Mouse (Mus musculus) megakaryocyte, embryonic 14.5 days (primary cell): ENCODE measurements around the gene Dynlrb1.

ENCODE experiments used
- FLI1 ChIP-seq: IDR thresholded peaks from 2 replicates; pipeline ENCODE4 v1.6.1; 2012; ENCODE audit warnings: low read length, inconsistent platforms, mixed read lengths
- GATA1 ChIP-seq: IDR thresholded peaks from 3 replicates; pipeline ENCODE4 v1.6.1; 2012; ENCODE audit warnings: mixed read lengths, low read length, inconsistent platforms, borderline replicate concordance

DNA sequence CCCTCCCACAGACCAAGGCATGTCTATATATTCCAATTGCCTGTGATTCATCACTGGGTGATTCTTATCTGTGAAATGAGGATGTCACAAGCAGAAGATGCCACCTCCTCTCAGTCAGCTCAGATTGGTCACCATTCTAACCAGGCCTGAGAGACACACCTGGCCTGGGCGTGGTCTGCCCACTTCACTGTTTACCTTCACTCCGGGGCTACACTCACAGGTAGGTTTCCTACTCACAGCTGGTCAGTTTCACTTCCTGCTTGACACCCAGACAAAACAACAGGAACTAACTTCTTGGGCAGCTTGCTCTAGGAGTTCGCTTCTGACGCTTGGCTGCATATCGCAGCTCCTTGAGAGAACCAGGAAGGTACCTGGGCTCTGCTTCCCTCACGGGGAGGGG, 59.1 kb downstream of the Dynlrb1 start:
- TF ChIP-seq GATA1 (no peak), FLI1 (no peak)
